In the genomic region with DNA sequence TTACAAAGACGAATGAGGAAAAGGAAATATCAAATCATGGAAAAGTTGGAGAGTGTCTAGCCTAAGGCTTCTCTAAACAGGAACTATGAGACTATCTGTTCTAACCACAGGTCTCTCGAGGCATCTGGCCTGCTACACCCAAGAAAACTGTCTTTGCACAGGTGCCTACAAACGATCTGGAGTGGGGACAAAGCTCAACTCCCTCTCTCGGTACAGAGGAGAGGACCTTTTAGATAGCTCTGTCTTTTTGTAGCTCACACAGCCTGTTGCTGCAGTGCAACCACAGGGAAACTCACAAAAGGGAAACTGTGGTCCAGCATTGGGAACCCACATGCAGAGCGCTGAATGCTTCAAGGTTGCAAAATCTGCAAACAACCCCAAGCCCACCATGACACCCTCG, we compare ENCODE assay signal across 12 mouse cellular contexts.
A peak's percentile ranks its signal among the peaks of the same experiment; 100 is the strongest.
DNase-seq lines count a peak whose midpoint lies in the region; ATAC-seq lines count a peak whose summit lies in the region.
"Had no signal": no experiment of that assay in that cellular context is flagged by ENCODE, and none has a peak within 500 bp of the region (broad histone marks: within the 10 kb centered on the region; RNA-seq: fewer than 3 reads in every experiment).

No protein-coding gene starts in this region.

- peaks cover 15% of the 10 kb centered on the region for H3K4me1 ChIP-seq in heart, embryonic 10.5 days
- H3K4me1 ChIP-seq in hindbrain, embryonic 13.5 days (replicated peaks), result no peaks in the 10 kb centered on the region

- H3K9ac ChIP-seq in hindbrain, embryonic 13.5 days, result no peak overlapping the region
- H3K9ac ChIP-seq: lung, embryonic 15.5 days had no signal

- peak; percentile 24 for DNase-seq in heart, embryonic 10.5 days (ENCODE audit: low spot score)
- DNase-seq in heart, postnatal 4 days, result no peak
- peak; percentile 86 for DNase-seq in A20 (ENCODE audit: low read depth, low spot score)
- DNase-seq in induced T-regulatory cell, adult 2 months (ENCODE audit: low read depth), result peak; percentile 4
- no peak for DNase-seq in kidney, postnatal 36 days
- no peak for DNase-seq in cerebellum, adult 9-10 months
- DNase-seq: kidney, adult 18-20 months; right cerebral cortex, postnatal 4 days had no signal

- peak; percentile 67 for ATAC-seq in neutrophil, adult 5-6 weeks (ENCODE audit: extremely low read depth, insufficient number of reproducible peaks, low FRiP score, poor library complexity, severe bottlenecking)
- ATAC-seq in hindbrain, embryonic 13.5 days (ENCODE audit: low FRiP score), result no peak

- H3K27ac ChIP-seq in heart, embryonic 10.5 days, result no peak overlapping the region
- H3K27ac ChIP-seq in hindbrain, embryonic 13.5 days, result no peak overlapping the region
- H3K27ac ChIP-seq: lung, embryonic 15.5 days had no signal

- 68% methylated on average over 6 of the region's 6 CpGs for WGBS in heart, embryonic 10.5 days
- WGBS in hindbrain, embryonic 13.5 days, result 80% methylated on average over 6 of the region's 6 CpGs

- H3K4me3 ChIP-seq in heart, embryonic 10.5 days, result no peak overlapping the region
- no peak overlapping the region for H3K4me3 ChIP-seq in hindbrain, embryonic 13.5 days
- H3K4me3 ChIP-seq: lung, embryonic 15.5 days had no signal

- H3K9me3 ChIP-seq in heart, embryonic 10.5 days, result no peaks in the 10 kb centered on the region
- H3K9me3 ChIP-seq in hindbrain, embryonic 13.5 days, result no peaks in the 10 kb centered on the region
- H3K9me3 ChIP-seq: lung, embryonic 15.5 days had no signal

- H3K4me2 ChIP-seq in hindbrain, embryonic 13.5 days, result no peak overlapping the region
- H3K4me2 ChIP-seq: heart, embryonic 11.5 days; lung, embryonic 15.5 days had no signal

- H3K27me3 ChIP-seq in heart, embryonic 10.5 days (ENCODE audit: insufficient read depth, poor library complexity, severe bottlenecking), result no peaks in the 10 kb centered on the region
- H3K27me3 ChIP-seq in hindbrain, embryonic 13.5 days, result no peaks in the 10 kb centered on the region
- H3K27me3 ChIP-seq: lung, embryonic 15.5 days had no signal

- no peaks in the 10 kb centered on the region for H3K36me3 ChIP-seq in heart, embryonic 10.5 days
- no peaks in the 10 kb centered on the region for H3K36me3 ChIP-seq in hindbrain, embryonic 13.5 days
- H3K36me3 ChIP-seq: lung, embryonic 15.5 days had no signal

Comparison
In these comparisons a context has a peak if more than half of its experiments do, and no peak if none do; other contexts are left out.
1. DNase-seq: peak in heart, embryonic 10.5 days (single experiment), A20 (single experiment) and induced T-regulatory cell, adult 2 months (single experiment); none in heart, postnatal 4 days (single experiment), kidney, postnatal 36 days (0 of 2) and cerebellum, adult 9-10 months (single experiment).